Mouse (Mus musculus): ENCODE measurements at regions not wholly inside any gene's neighbourhood (a gene's known extent, or its start where the extent isn't known, plus 50 kb on each side); places are given as distances from the start of the nearest gene placed in this dataset.
A peak's percentile ranks its signal among the peaks of the same experiment; 100 is the strongest.

DNA sequence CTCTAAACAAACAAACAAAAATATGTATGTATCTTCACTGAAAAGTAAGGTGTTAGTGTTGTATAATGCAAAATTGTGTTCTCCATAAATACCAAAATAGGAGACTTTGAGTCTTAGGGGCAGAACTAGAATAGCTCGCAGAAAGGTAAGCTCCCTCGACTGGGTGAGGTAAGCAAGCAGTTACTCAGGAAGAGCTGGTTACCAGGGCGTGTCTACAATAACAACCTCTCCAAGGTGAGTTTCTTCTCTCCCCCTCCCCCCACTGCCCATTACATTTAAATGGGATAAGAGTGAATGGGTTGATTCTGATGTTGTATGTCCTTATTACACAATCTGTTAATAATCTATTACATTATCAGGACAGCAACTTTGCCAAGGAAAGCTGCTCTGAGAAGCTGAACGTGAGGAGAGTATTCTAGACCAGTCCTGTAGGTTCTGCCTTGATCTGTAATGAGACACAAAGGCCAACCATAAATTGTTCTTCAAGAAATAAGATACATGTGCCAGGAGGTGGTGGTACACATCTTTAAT lies 125.2 kb upstream of the Zfand5 start:
- H3K27me3 ChIP-seq (replicated peaks), result no peaks in the 10 kb centered on the region
- peaks cover 17% of the 10 kb centered on the region for H3K4me1 ChIP-seq
- no peak overlapping the region for H3K9ac ChIP-seq
- H3K4me2 ChIP-seq, result no peak overlapping the region
- 79% methylated on average over 4 of the region's 4 CpGs for WGBS
- H3K4me3 ChIP-seq, result no peak overlapping the region
- H3K36me3 ChIP-seq, result no peaks in the 10 kb centered on the region
- H3K27ac ChIP-seq (replicated peaks), result no peak overlapping the region
- H3K9me3 ChIP-seq, result no peaks in the 10 kb centered on the region
- ATAC-seq (ENCODE audit: extremely low read depth, insufficient number of reproducible peaks, low FRiP score, low TSS enrichment), result no peak

DNA sequence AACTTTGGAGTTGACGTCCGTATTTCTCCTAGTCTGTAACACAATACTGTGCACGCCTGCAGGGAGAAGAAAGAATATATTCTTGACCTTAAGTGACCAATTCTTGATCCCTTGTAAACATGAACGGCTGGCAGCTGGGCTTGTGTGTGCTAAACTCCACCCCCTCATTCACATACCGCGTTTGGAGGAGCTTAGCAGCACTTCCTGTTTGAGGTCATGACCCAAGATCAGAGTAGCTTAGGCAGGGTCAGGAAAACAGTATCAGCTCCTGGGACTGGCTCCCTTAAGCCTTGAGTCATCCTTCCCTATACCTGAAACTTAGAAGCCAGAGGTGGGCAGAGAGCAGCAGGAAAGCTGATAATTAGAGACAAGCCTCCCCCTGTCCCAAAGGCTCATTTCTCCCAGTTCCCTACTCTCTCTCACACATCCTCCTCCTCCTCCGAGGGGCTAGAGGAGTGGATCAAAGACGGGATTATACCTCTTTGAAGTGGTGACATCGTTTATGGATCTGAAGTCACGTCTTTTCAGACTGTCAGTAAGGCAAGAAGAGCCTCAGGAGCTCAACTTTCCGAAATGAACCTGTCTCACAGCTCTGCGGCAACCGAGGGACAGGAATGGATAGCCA lies 127.3 kb upstream of the Zfand5 start:
- Histone ChIP-seq H3K4me2 (peak overlapping the region; percentile 51), H3K27ac (replicated peaks) (no peak overlapping the region), H3K9ac (no peak overlapping the region), H3K36me3 (no peaks in the 10 kb centered on the region), H3K4me1 (peaks cover 21% of the 10 kb centered on the region), H3K27me3 (replicated peaks) (no peaks in the 10 kb centered on the region), H3K4me3 (no peak overlapping the region), H3K9me3 (no peaks in the 10 kb centered on the region)
- ATAC-seq (ENCODE audit: extremely low read depth, insufficient number of reproducible peaks, low FRiP score, low TSS enrichment), result no peak
- WGBS, result 20% methylated on average over 13 of the region's 13 CpGs

DNA sequence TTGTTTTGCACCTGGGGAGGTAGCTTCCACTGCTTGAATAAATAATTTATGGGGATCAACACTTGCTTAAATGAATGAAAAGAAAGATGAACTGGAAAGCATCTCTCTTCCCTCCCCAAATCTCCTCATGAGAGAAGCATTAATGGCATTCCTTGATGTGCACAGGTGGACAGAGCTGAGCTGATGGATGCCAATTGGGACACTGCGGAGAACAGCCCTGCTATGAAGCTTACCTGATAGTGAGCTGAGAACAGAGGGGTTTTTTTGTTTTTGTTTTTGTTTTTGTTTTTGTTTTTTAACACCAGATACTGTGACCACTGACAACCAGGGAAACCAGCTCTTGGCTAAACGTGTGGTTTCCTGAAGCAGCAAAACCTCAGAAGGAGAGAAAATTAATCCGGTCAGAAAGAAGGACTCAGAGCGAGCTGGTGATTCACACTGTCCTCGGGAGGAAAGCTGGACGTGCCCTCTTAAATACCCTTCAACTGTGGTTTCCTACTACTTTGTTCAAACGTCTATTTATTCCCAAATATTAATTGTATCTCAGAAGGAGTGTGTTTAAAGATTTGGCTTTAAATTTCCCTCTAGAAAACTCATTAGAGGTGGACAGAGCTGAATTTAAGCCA lies 128.0 kb upstream of the Zfand5 start:
- H3K4me3 ChIP-seq, result no peak overlapping the region
- H3K4me1 ChIP-seq, result peaks cover 21% of the 10 kb centered on the region
- no peaks in the 10 kb centered on the region for H3K27me3 ChIP-seq (replicated peaks)
- no peaks in the 10 kb centered on the region for H3K9me3 ChIP-seq
- no peak for ATAC-seq (ENCODE audit: extremely low read depth, insufficient number of reproducible peaks, low FRiP score, low TSS enrichment)
- no peak overlapping the region for H3K27ac ChIP-seq (replicated peaks)
- no peak overlapping the region for H3K9ac ChIP-seq
- no peaks in the 10 kb centered on the region for H3K36me3 ChIP-seq
- H3K4me2 ChIP-seq, result peak overlapping the region; percentile 51
- 47% methylated on average over 7 of the region's 7 CpGs for whole genome bisulfite sequencing

DNA sequence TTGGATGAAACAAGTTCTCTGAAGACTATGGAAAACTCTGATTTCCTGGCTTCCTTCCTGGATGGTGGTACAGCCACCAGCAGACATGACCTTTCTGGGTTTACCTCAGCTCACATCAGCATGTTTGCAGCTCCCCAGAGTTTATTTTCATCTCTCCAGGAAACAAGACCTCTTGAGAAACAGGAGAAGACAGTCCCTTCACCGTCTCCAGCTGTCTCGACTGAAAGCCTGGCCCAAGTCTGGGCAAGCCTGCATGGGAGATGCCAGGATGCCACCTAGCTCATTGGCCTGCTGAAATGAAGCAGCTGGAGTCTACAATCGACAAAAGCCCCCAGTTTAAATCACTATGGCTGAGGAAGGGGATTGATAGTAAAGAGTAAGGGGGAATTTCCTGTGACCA lies 131.6 kb upstream of the Zfand5 start:
- H3K4me3 ChIP-seq, result no peak overlapping the region
- H3K4me2 ChIP-seq, result no peak overlapping the region
- H3K27me3 ChIP-seq (replicated peaks), result no peaks in the 10 kb centered on the region
- no peak overlapping the region for H3K9ac ChIP-seq
- ATAC-seq (ENCODE audit: extremely low read depth, insufficient number of reproducible peaks, low FRiP score, low TSS enrichment), result no peak
- no peak overlapping the region for H3K27ac ChIP-seq (replicated peaks)
- H3K9me3 ChIP-seq, result no peaks in the 10 kb centered on the region
- H3K4me1 ChIP-seq, result peaks cover 21% of the 10 kb centered on the region
- no peaks in the 10 kb centered on the region for H3K36me3 ChIP-seq
- WGBS, result 36% methylated on average over 3 of the region's 3 CpGs

DNA sequence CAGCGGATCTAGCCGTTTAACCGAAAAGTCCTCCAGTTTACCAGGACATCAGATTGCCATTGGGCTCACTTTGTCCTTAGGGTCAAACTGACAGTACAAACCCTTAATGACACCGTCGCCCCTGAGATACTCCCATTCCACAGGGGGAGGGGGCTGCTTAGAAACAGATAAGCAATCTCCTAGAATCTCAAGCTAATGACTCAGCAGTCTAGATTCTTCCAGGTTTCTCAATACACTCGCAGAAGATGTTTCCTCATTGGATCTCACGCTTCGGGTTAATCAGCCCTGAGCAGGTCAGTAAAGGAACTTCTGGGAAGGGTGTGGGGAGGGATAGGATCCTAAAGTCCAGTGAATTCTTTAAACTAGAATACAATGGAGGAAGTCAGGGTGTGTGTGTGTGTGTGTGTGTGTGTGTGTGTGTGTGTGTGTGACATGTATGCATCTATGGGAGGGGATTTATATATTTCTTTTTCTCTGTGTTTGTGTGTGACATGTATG lies 133.0 kb upstream of the Zfand5 start:
- no peaks in the 10 kb centered on the region for H3K27me3 ChIP-seq (replicated peaks)
- no peak overlapping the region for H3K9ac ChIP-seq
- H3K36me3 ChIP-seq, result no peaks in the 10 kb centered on the region
- no peak overlapping the region for H3K4me2 ChIP-seq
- H3K27ac ChIP-seq (replicated peaks), result no peak overlapping the region
- ATAC-seq (ENCODE audit: extremely low read depth, insufficient number of reproducible peaks, low FRiP score, low TSS enrichment), result no peak
- peaks cover 11% of the 10 kb centered on the region for H3K4me1 ChIP-seq
- H3K4me3 ChIP-seq, result no peak overlapping the region
- WGBS, result 62% methylated on average over 8 of the region's 8 CpGs
- no peaks in the 10 kb centered on the region for H3K9me3 ChIP-seq

DNA sequence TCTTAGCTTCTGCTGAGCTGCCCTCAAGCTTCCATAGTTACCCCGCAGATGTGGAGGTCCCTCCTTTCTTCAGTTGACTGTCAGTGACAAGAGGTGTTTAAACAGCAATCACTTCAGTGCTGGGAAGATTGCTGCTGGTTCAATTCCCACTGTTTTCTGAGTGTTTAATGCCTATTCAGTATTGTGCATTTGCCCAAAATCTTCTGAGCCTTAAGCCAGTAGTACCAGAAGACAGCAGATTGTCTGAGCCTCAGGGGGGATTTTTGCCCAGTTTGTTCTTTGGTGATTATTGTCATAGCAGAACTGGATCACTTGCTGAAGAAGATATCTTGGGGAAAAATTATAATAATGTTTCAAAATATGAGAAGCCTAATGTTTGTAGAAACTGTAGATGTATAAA lies 135.3 kb upstream of the Zfand5 start:
- H3K27me3 ChIP-seq (replicated peaks), result no peaks in the 10 kb centered on the region
- H3K36me3 ChIP-seq, result no peaks in the 10 kb centered on the region
- no peak overlapping the region for H3K27ac ChIP-seq (replicated peaks)
- no peak overlapping the region for H3K4me2 ChIP-seq
- H3K9ac ChIP-seq, result no peak overlapping the region
- H3K4me1 ChIP-seq, result peaks cover 8% of the 10 kb centered on the region
- WGBS, result 83% methylated on average over 1 of the region's 1 CpGs
- no peak for ATAC-seq (ENCODE audit: extremely low read depth, insufficient number of reproducible peaks, low FRiP score, low TSS enrichment)
- H3K9me3 ChIP-seq, result no peaks in the 10 kb centered on the region
- no peak overlapping the region for H3K4me3 ChIP-seq

DNA sequence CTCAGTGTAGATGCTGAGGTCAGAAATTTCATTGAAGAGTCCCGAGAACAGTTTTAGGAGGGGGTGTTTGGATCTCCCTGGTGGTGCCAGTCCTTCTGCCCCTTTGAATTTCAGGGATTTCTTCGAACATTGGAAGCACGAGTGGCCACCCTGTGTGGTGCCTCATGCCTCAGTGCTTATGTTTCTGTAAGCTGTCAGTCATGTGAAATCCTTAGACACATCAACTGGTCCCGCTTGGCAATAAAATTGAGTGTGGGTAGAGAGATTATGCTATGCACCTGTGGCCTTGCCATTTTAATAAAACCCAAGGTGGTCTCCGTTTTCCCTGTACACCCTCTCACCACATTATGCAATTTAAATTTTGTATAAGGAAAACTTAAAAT lies 136.1 kb upstream of the Zfand5 start:
- Histone ChIP-seq H3K4me2 (no peak overlapping the region), H3K9me3 (no peaks in the 10 kb centered on the region), H3K36me3 (no peaks in the 10 kb centered on the region), H3K4me3 (no peak overlapping the region), H3K9ac (no peak overlapping the region), H3K27me3 (replicated peaks) (no peaks in the 10 kb centered on the region), H3K27ac (replicated peaks) (no peak overlapping the region), H3K4me1 (peaks cover 7% of the 10 kb centered on the region)
- no peak for ATAC-seq (ENCODE audit: extremely low read depth, insufficient number of reproducible peaks, low FRiP score, low TSS enrichment)
- WGBS, result 55% methylated on average over 5 of the region's 5 CpGs

DNA sequence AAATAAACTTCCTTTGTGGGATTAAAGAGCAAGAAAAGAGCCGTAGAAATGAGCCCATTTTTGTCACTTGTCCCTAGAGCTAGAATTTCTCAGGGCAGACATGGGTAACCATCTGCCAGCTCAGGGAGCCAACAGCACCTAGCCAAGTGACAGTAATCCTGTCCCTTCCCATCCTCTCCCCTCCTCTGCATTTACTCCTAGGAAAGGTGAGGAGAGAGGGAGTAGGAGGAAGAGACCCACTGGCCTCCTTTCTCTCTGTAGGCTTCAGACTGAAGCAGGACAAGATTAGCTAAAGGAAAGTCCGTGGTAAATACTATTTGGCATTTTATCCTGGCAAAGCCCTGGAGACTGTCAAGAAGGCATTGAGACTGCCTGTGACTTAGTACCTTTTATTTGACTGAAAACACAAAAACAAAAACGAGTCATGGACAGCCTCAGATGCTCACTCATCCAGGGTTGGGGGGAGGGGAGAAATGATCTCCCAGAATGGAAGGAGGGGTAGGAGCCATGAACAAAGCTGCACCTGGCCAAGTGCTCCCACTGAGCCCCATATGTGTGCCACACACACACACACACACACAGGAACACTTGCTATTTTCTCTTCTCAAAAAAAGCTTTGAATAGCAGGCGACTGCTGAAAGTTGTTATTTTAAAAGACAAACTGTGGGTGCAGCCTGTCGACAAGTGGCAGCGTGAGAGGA lies 136.6 kb upstream of the Zfand5 start:
- Histone ChIP-seq H3K27me3 (replicated peaks) (no peaks in the 10 kb centered on the region), H3K27ac (replicated peaks) (no peak overlapping the region), H3K4me1 (peaks cover 1% of the 10 kb centered on the region; the same call in 1 of the 2 replicates), H3K36me3 (no peaks in the 10 kb centered on the region), H3K9me3 (no peaks in the 10 kb centered on the region), H3K4me3 (no peak overlapping the region), H3K4me2 (no peak overlapping the region), H3K9ac (no peak overlapping the region)
- ATAC-seq (ENCODE audit: extremely low read depth, insufficient number of reproducible peaks, low FRiP score, low TSS enrichment), result no peak
- 47% methylated on average over 6 of the region's 6 CpGs for WGBS

DNA sequence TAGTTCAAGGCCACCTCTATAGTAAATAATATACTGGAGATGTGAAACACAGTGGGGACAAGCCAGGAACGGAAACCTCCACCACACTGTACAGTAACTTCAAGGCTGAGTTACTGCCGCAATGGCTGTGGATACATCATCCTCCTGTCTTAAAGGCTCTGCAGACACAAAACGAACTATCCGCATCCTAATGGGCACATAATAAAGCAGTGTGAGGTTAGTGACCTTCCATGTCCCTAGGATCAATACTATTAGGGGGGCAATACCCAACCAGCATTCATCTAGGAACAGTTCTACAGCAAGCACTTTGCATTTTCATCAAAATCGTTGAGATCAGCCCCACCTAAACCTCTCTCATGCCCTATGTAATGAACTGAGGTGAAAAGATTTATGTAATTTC lies 142.4 kb upstream of the Zfand5 start:
- 86% methylated on average over 5 of the region's 5 CpGs for WGBS
- H3K36me3 ChIP-seq, result no peaks in the 10 kb centered on the region
- no peak for ATAC-seq (ENCODE audit: extremely low read depth, insufficient number of reproducible peaks, low FRiP score, low TSS enrichment)

DNA sequence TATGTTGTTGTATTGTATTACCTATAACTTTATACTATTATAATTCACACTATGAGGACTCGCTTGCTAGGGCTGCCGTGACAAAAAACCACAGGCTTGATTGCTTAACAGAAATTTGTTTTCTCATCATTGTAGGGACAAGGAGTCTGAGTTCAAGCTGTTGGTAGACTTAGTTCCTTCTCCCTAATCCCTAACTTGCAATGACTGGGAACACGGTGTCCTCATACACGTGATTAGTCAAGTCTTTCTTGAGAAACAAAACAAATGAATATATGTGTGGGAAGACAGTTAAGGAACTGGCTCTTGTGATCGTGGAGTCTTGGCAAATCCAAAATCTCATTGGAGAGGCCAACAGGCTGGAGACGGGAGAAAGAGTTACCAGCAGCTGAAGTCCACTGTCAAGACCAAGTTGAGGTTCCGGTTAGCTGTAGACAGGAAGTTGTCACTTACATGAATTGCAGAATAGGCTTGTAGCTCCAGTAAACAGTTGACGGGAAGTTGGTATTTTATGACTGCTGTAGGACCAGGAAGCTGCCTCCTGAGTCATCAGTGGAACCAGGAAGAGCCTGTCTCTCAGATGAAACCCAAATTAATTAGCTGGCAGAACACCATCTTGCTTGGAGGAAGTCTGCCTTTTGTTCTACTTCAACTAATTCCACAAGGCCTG lies 144.9 kb upstream of the Zfand5 start:
- WGBS, result 79% methylated on average over 8 of the region's 8 CpGs
- no peak overlapping the region for H3K9ac ChIP-seq
- no peak overlapping the region for H3K27ac ChIP-seq (replicated peaks)
- no peaks in the 10 kb centered on the region for H3K9me3 ChIP-seq
- H3K4me2 ChIP-seq, result no peak overlapping the region
- no peaks in the 10 kb centered on the region for H3K27me3 ChIP-seq (replicated peaks)
- H3K4me1 ChIP-seq, result no peaks in the 10 kb centered on the region
- no peaks in the 10 kb centered on the region for H3K36me3 ChIP-seq
- no peak overlapping the region for H3K4me3 ChIP-seq
- ATAC-seq (ENCODE audit: extremely low read depth, insufficient number of reproducible peaks, low FRiP score, low TSS enrichment), result no peak

More for the DNA sequence above, 142.4 kb upstream of the Zfand5 start:
- H3K4me1 ChIP-seq, result no peaks in the 10 kb centered on the region
- no peak overlapping the region for H3K4me2 ChIP-seq
- H3K27me3 ChIP-seq (replicated peaks), result no peaks in the 10 kb centered on the region
- H3K4me3 ChIP-seq, result no peak overlapping the region
- no peak overlapping the region for H3K9ac ChIP-seq
- no peak overlapping the region for H3K27ac ChIP-seq (replicated peaks)
- H3K9me3 ChIP-seq, result no peaks in the 10 kb centered on the region

DNA sequence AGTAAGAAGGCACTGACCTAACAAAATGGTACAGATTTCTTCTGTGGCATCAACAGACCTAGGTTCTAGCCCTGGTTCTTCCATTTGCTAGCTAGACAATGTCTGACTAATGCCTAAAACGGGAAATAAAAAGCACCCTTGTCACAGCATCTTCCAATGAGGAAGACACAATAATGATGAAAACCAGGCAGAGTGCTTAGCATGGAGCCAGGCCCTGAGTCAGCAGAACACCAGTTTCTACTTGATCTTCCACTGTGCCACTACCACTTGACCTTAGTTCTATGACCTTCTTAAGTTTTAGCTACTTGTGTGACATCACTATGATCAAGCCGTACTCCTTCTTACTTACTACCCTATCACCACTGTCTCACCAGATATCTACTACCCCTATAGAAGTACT lies 145.4 kb upstream of the Zfand5 start:
- no peak overlapping the region for H3K9ac ChIP-seq
- H3K27ac ChIP-seq (replicated peaks), result no peak overlapping the region

More for the DNA sequence above, 145.4 kb upstream of the Zfand5 start:
- no peak overlapping the region for H3K4me3 ChIP-seq
- no peaks in the 10 kb centered on the region for H3K27me3 ChIP-seq (replicated peaks)
- H3K4me2 ChIP-seq, result no peak overlapping the region
- WGBS, result 70% methylated on average over 2 of the region's 2 CpGs
- H3K4me1 ChIP-seq, result no peaks in the 10 kb centered on the region
- H3K36me3 ChIP-seq, result no peaks in the 10 kb centered on the region
- no peak for ATAC-seq (ENCODE audit: extremely low read depth, insufficient number of reproducible peaks, low FRiP score, low TSS enrichment)
- no peaks in the 10 kb centered on the region for H3K9me3 ChIP-seq

Measured in heart, embryonic 13.5 days (tissue).